Mouse (Mus musculus) embryonic fibroblast, embryonic 13.5 days (primary cell): Measurements from ENCODE around the gene Rab4a.

Experiments used
- CTCF ChIP-seq: IDR thresholded peaks from 2 replicates; pipeline ENCODE4 v1.5.1; 2011; ENCODE audit warnings: mild to moderate bottlenecking, control low read depth, low read length, moderate library complexity, borderline replicate concordance; ENCODE audit not compliant: insufficient read depth
- POLR2A ChIP-seq: IDR thresholded peaks from 2 replicates; pipeline ENCODE4 v1.6.1; 2011; ENCODE audit warnings: low read depth, mild to moderate bottlenecking, control low read depth, low read length, moderate library complexity

- TF ChIP-seq POLR2A (no peak), CTCF (no peak)
Measured at GRCm38 (mm10) chr8:123880271-123880670, 74.5 kb downstream of the Rab4a start.
